Mouse (Mus musculus) heart, postnatal 0 days (tissue): ENCODE measurements at regions not wholly inside any gene's neighbourhood (a gene's known extent, or its start where the extent isn't known, plus 50 kb on each side); places are given as distances from the start of the nearest gene placed in this dataset.

Source experiments
- CTCF ChIP-seq: IDR thresholded peaks from 2 replicates; pipeline ENCODE4 v1.5.1; 2016; ENCODE audit warnings: antibody characterized with exemption, control low read depth, low read depth
- EP300 ChIP-seq: IDR thresholded peaks from 2 replicates; pipeline ENCODE4 v1.6.1; 2016; ENCODE audit warnings: antibody characterized with exemption, low read depth

- no peak for TF ChIP-seq EP300
- TF ChIP-seq CTCF = no peak
Measured at GRCm38 (mm10) chr17:83085792-83086475, 129.2 kb upstream of the Pkdcc start.
